Mouse (Mus musculus) MEL (cell line): Measurements from ENCODE around the gene Sorcs2. TPM values are rescaled to one million over a fixed set of nuclear protein-coding genes. Genes with fewer than 3 reads are reported as not detected.

Experiments
- DNase-seq: peaks from one replicate; pipeline ENCODE4 v3.0.0; 2011; ENCODE audit warnings: low read depth, low spot score
- H3K27ac ChIP-seq: 2 replicates; pipeline ENCODE4 v1.5.1; 2012; ENCODE audit warnings: low read depth, mild to moderate bottlenecking, control low read depth, low read length, moderate library complexity; ENCODE audit not compliant: control insufficient read depth
- H3K27me3 ChIP-seq, 2 experiments: fragments of 150-350 bp in 1 of 2; sonication (generic) in 1 of 2; 2 replicates each; pipeline ENCODE4 v1.6.1; 2012; ENCODE audit warnings: low read length in 2 of 2, mild to moderate bottlenecking in 2 of 2, improper control_type of control experiment in 1 of 2, moderate library complexity in 1 of 2; ENCODE audit not compliant: insufficient read depth in 2 of 2, control insufficient read depth in 1 of 2
- H3K36me3 ChIP-seq, 2 experiments: 2 replicates each; pipeline ENCODE4 v1.6.1; 2012 to 2014; ENCODE audit warnings: low read length in 2 of 2, improper control_type of control experiment in 1 of 2, inconsistent platforms in 1 of 2, mild to moderate bottlenecking in 1 of 2; ENCODE audit not compliant: insufficient read depth in 2 of 2, control insufficient read depth in 1 of 2
- H3K4me1 ChIP-seq, 2 experiments: fragments of 150-350 bp in 1 of 2; sonication (generic) in 1 of 2; 2 replicates each; pipeline ENCODE4 v1.6.1; 2012; ENCODE audit warnings: low read length in 2 of 2, improper control_type of control experiment in 1 of 2, mild to moderate bottlenecking in 1 of 2; ENCODE audit not compliant: insufficient read depth in 2 of 2, control insufficient read depth in 1 of 2
- H3K4me3 ChIP-seq, 2 experiments: fragments of 150-350 bp in 1 of 2; sonication (generic) in 1 of 2; 2 replicates each; pipeline ENCODE4 v1.5.1; 2012; ENCODE audit warnings: low read depth in 2 of 2, low read length in 2 of 2, mild to moderate bottlenecking in 2 of 2, moderate library complexity in 2 of 2, control low read depth in 1 of 2, improper control_type of control experiment in 1 of 2; ENCODE audit not compliant: control insufficient read depth in 1 of 2, insufficient read depth in 1 of 2
- H3K79me2 ChIP-seq: 2 replicates; pipeline ENCODE4 v1.6.1; 2012; ENCODE audit warnings: mild to moderate bottlenecking, low read length, moderate library complexity; ENCODE audit not compliant: control insufficient read depth, poor library complexity, insufficient read depth
- H3K9ac ChIP-seq: 2 replicates; pipeline ENCODE4 v1.6.1; 2012; ENCODE audit warnings: low read depth, mild to moderate bottlenecking, control low read depth, low read length, moderate library complexity; ENCODE audit not compliant: control insufficient read depth, poor library complexity, severe bottlenecking
- H3K9me3 ChIP-seq: fragments of 150-350 bp; sonication (generic); replicated peaks from 2 replicates; pipeline ENCODE4 v1.6.1; 2012; ENCODE audit warnings: mild to moderate bottlenecking, low read length, improper control_type of control experiment, moderate library complexity; ENCODE audit not compliant: insufficient read depth
- BHLHE40 ChIP-seq: IDR thresholded peaks from 2 replicates; pipeline ENCODE4 v1.6.1; 2012; ENCODE audit warnings: low read depth, mild to moderate bottlenecking, inconsistent platforms, low read length, improper control_type of control experiment, borderline replicate concordance
- CHD1 ChIP-seq: IDR thresholded peaks from 2 replicates; pipeline ENCODE4 v1.6.1; 2012; ENCODE audit warnings: low read depth, mild to moderate bottlenecking, inconsistent platforms, low read length, improper control_type of control experiment
- CHD2 ChIP-seq: IDR thresholded peaks from 2 replicates; pipeline ENCODE4 v1.6.1; 2011; ENCODE audit warnings: low read length, improper control_type of control experiment
- CTCF ChIP-seq, 3 experiments: IDR thresholded peaks in 2 of 3; conservative IDR thresholded peaks in 1 of 3; 2 replicates each; pipeline ENCODE4 v1.5.1; 2011 to 2012; ENCODE audit warnings: low read length in 3 of 3, low read depth in 2 of 3, mild to moderate bottlenecking in 2 of 3, improper control_type of control experiment in 1 of 3, inconsistent platforms in 1 of 3, mixed read lengths in 1 of 3, moderate library complexity in 1 of 3; ENCODE audit not compliant: control insufficient read depth in 1 of 3, insufficient read depth in 1 of 3, poor library complexity in 1 of 3, severe bottlenecking in 1 of 3
- EP300 ChIP-seq, 2 experiments: IDR thresholded peaks; 2 replicates each; pipeline ENCODE4 v1.6.1; 2011; ENCODE audit warnings: improper control_type of control experiment in 2 of 2, low read length in 2 of 2, low read depth in 1 of 2, mild to moderate bottlenecking in 1 of 2
- HCFC1 ChIP-seq: IDR thresholded peaks from 2 replicates; pipeline ENCODE4 v1.6.1; 2012; ENCODE audit warnings: low read depth, mild to moderate bottlenecking, inconsistent platforms, low read length, improper control_type of control experiment, moderate library complexity
- JUND ChIP-seq: IDR thresholded peaks from 2 replicates; pipeline ENCODE4 v1.6.1; 2011; ENCODE audit warnings: low read depth, mild to moderate bottlenecking, improper control_type of control experiment, low read length
- MAFK ChIP-seq: IDR thresholded peaks from 2 replicates; pipeline ENCODE4 v1.6.1; 2011; ENCODE audit warnings: low read depth, mild to moderate bottlenecking, low read length, improper control_type of control experiment, borderline replicate concordance
- MAX ChIP-seq: IDR thresholded peaks from 2 replicates; pipeline ENCODE4 v1.6.1; 2011; ENCODE audit warnings: low read length, improper control_type of control experiment
- MAZ ChIP-seq: IDR thresholded peaks from 2 replicates; pipeline ENCODE4 v1.6.1; 2012; ENCODE audit warnings: low read depth, mild to moderate bottlenecking, inconsistent platforms, low read length, improper control_type of control experiment
- MYB ChIP-seq: IDR thresholded peaks from 2 replicates; pipeline ENCODE4 v1.6.1; 2011; ENCODE audit warnings: mild to moderate bottlenecking, low read depth, low read length, improper control_type of control experiment
- NELFE ChIP-seq: IDR thresholded peaks from 2 replicates; pipeline ENCODE4 v1.6.1; 2011; ENCODE audit warnings: low read depth, low read length, improper control_type of control experiment
- POLR2A ChIP-seq, 2 experiments: IDR thresholded peaks; 2 replicates each; pipeline ENCODE4 v1.6.1; 2011 to 2012; ENCODE audit warnings: low read length in 2 of 2, mild to moderate bottlenecking in 2 of 2, control low read depth in 1 of 2, improper control_type of control experiment in 1 of 2, low read depth in 1 of 2, moderate library complexity in 1 of 2; ENCODE audit not compliant: control insufficient read depth in 1 of 2, insufficient read depth in 1 of 2, poor library complexity in 1 of 2
- POLR2AphosphoS2 ChIP-seq: IDR thresholded peaks from 2 replicates; pipeline ENCODE4 v1.6.1; 2011; ENCODE audit warnings: low read length, improper control_type of control experiment
- RAD21 ChIP-seq: IDR thresholded peaks from 2 replicates; pipeline ENCODE4 v1.6.1; 2011; ENCODE audit warnings: mild to moderate bottlenecking, low read depth, low read length, improper control_type of control experiment
- RCOR1 ChIP-seq: IDR thresholded peaks from 2 replicates; pipeline ENCODE4 v1.6.1; 2012; ENCODE audit warnings: low read depth, mild to moderate bottlenecking, inconsistent platforms, low read length, improper control_type of control experiment
- SIN3A ChIP-seq: IDR thresholded peaks from 2 replicates; pipeline ENCODE4 v1.6.1; 2012; ENCODE audit warnings: low read length, improper control_type of control experiment, inconsistent platforms
- SMC3 ChIP-seq: IDR thresholded peaks from 2 replicates; pipeline ENCODE4 v1.6.1; 2011; ENCODE audit warnings: low read depth, low read length, improper control_type of control experiment
- TBP ChIP-seq: IDR thresholded peaks from 2 replicates; pipeline ENCODE4 v1.8.0; 2011; ENCODE audit warnings: low read depth, low read length, improper control_type of control experiment
- UBTF ChIP-seq: IDR thresholded peaks from 2 replicates; pipeline ENCODE4 v1.6.1; 2012; ENCODE audit warnings: low read depth, mild to moderate bottlenecking, inconsistent platforms, low read length, improper control_type of control experiment, moderate library complexity, borderline replicate concordance; ENCODE audit not compliant: insufficient read depth
- USF2 ChIP-seq, 2 experiments: IDR thresholded peaks; 2 replicates each; pipeline ENCODE4 v1.6.1; 2011 to 2012; ENCODE audit warnings: improper control_type of control experiment in 2 of 2, low read length in 2 of 2, borderline replicate concordance in 1 of 2, inconsistent platforms in 1 of 2, low read depth in 1 of 2, mild to moderate bottlenecking in 1 of 2; ENCODE audit not compliant: insufficient read depth in 1 of 2
- ZC3H11A ChIP-seq: IDR thresholded peaks from 2 replicates; pipeline ENCODE4 v1.6.1; 2012; ENCODE audit warnings: low read depth, mild to moderate bottlenecking, inconsistent platforms, low read length, improper control_type of control experiment
- polyA plus RNA-seq, 2 experiments: library from polyadenylated mRNA; stranded (reverse) in 1 of 2; unstranded in 1 of 2; fragments of >175 nt in 1 of 2; fragments of >200 nt in 1 of 2; gene quantifications; 2 replicates each; pipeline versions ENCODE4 v1.2.1 to v1.2.4; 2012; ENCODE audit warnings: low replicate concordance in 2 of 2, low read depth in 1 of 2; ENCODE audit not compliant: insufficient read length in 2 of 2, insufficient read depth in 1 of 2, missing spikeins in 1 of 2
- total RNA-seq: library from RNA; depleted of rRNA; stranded (reverse); fragments of 300-350 nt; gene quantifications from 2 replicates; pipeline ENCODE4 v1.2.3, GENCODE M21; 2012

Gene Sorcs2
- total and polyA plus RNA-seq, 3 experiments = not detected

DNA sequence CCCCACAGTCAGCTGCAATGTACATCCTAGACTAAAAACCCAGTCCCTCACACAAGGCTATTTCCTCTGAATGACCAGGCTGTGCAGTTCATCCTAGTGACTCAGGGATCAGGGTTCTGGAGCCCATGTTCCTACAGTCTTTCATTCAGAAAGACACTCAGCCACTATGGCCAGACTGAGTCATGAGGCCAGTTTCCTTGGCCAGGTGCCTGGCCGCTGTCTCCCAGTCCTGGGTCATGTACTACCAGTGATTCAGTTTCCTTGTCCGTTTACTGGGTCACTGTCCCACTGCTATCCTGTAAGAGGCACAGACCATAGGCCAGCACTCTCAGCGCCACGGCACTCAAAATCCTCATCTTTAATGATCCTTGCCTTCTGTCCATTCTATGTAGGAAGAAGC, 209.6 kb downstream of the Sorcs2 start:
- no peaks in the 10 kb centered on the region for H3K4me1 ChIP-seq
- no peak overlapping the region for H3K27ac ChIP-seq
- H3K4me3 ChIP-seq = no peak overlapping the region
- no peaks in the 10 kb centered on the region for H3K27me3 ChIP-seq
- H3K36me3 ChIP-seq = no peaks in the 10 kb centered on the region
- H3K79me2 ChIP-seq = no peaks in the 10 kb centered on the region
- H3K9ac ChIP-seq = no peak overlapping the region
- no peak for DNase-seq
- no peaks in the 10 kb centered on the region for H3K9me3 ChIP-seq
- TF ChIP-seq SMC3 (no peak), HCFC1 (no peak), POLR2A (IDR thresholded peaks at IDR 0.05; ENCODE audit: control insufficient read depth in 1 of 2, insufficient read depth in 1 of 2, low read depth in 1 of 2, low read length in 2 of 2, poor library complexity in 1 of 2) (no peak), CHD2 (no peak), BHLHE40 (no peak), NELFE (no peak), EP300 (IDR thresholded peaks at IDR 0.05; ENCODE audit: low read depth in 1 of 2, low read length in 2 of 2) (no peak), JUND (no peak), MAFK (no peak), MAZ (no peak), RCOR1 (no peak), RAD21 (no peak), TBP (no peak), USF2 (IDR thresholded peaks at IDR 0.05; ENCODE audit: borderline replicate concordance in 1 of 2, insufficient read depth in 1 of 2, low read depth in 1 of 2, low read length in 2 of 2) (no peak), ZC3H11A (no peak), POLR2AphosphoS2 (no peak), UBTF (no peak), MAX (no peak), SIN3A (no peak), CHD1 (no peak)

DNA sequence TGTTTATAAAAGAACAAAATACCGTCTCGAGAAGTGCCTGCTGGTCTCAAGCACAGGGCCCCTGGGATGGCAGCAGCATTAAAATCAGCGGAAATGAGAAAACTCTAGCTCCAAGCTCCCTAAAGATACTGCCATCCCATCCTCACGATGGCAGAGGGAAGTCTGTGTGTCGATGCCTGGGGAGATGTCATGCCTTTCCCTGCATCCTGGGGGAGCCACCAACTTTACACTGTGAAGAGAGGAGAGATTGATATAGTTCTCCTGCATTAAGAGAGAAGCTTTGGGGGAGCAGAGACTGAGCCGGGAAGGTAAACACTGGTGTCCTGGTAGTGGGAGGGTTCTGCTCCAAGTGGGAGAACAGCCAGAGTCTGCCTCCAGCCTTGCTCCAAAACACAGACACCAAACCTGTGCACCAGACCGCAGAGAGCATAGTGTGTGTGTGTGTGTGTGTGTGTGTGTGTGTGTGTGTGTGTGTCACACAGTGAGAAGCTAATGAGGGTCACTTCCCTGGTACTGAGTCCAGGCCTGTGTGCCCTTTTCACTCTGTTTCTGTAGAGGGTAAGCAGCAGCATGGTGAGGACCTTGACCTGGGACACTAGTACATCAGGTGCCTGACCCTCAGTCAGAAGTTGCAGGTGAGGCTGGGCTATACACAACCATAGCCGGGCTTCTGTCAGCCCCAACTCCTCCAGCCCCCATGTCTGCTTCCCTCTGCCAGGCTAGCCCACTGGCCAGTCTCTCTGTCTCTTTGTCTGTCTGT, 211.5 kb downstream of the Sorcs2 start:
- Histone ChIP-seq H3K27ac (no peak overlapping the region), H3K4me1 (no peaks in the 10 kb centered on the region), H3K36me3 (no peaks in the 10 kb centered on the region), H3K27me3 (no peaks in the 10 kb centered on the region), H3K9me3 (no peaks in the 10 kb centered on the region), H3K4me3 (no peak overlapping the region), H3K79me2 (no peaks in the 10 kb centered on the region), H3K9ac (no peak overlapping the region)
- TF ChIP-seq EP300 (IDR thresholded peaks at IDR 0.05; ENCODE audit: low read depth in 1 of 2, low read length in 2 of 2) (no peak), CTCF (IDR thresholded peaks at IDR 0.05 in 2 of 3, conservative IDR thresholded peaks at IDR 0.05 in 1 of 3; ENCODE audit: control insufficient read depth in 1 of 3, insufficient read depth in 1 of 3, low read depth in 2 of 3, low read length in 3 of 3, poor library complexity in 1 of 3, severe bottlenecking in 1 of 3) (no peak), MYB (no peak)
- DNase-seq = no peak
